Mouse (Mus musculus): ENCODE data around the gene Nceh1. TPM values are rescaled to one million over a fixed set of nuclear protein-coding genes. Genes with fewer than 3 reads are reported as not detected.

Nceh1 gene
- total and polyA plus RNA-seq, 2 experiments from 2014 or later: 30.2 to 33.6 TPM

DNA sequence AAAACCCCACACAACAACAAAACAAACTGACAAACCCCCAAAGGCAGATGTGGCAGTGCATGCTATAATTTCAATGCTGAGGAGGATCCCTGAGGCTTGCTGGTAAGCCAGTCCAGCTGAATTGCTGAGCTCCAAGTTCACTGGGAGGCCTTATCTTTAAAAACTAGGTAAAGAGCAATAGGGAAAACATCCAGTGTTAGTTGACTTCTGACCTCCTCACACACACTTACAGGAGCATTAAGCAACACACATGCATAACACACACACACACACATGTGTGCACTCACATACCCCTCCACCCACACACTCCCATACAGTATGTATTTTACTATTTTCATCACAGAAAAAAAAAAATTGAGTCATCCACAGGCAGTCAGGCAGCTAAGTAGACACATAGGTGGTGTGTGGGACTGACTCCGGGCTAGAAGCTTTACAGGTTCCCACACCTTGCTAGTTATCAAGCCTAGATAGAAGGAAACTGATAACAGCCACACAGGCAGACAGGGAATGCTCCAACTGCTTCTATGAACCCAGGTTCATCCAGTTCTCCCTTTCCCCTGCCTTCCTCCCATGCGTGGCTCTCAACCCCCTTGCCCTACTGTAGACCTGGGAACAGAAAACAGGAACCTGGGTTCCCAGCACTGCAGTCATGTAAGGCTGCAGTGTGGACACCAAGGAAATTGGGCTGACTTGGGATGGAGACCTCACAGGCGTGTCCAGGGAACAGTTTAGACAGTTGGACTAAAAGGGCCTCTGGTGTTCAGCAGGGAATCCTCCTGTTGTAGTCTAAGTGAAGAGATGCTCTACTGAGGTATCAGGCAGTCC lies 45.1 kb downstream of the Nceh1 start:
- TF ChIP-seq CTCF (IDR thresholded peaks at IDR 0.05): no peak
- H3K36me3 ChIP-seq (ENCODE audit: insufficient read depth, low read length): 0 out of 2 replicates have a peak, but pooled peaks cover 3% of the 10 kb centered on the region
- H3K9me3 ChIP-seq (ENCODE audit: low read length): no peaks in the 10 kb centered on the region
- no peak overlapping the region for H3K4me2 ChIP-seq (ENCODE audit: low read depth, low read length, poor library complexity, severe bottlenecking)
- no peak overlapping the region for H3K9ac ChIP-seq (replicated peaks; ENCODE audit: low read length, poor library complexity, severe bottlenecking)
- H3K27ac ChIP-seq (ENCODE audit: low read depth, low read length): no peak overlapping the region
- no peaks in the 10 kb centered on the region for H3K27me3 ChIP-seq (ENCODE audit: insufficient read depth, low read length)
- DNase-seq (ENCODE audit: low spot score) (no peak), ATAC-seq (ENCODE audit: low FRiP score) (no peak)
- 86% methylated on average over 3 of the region's 3 CpGs for WGBS
- no peaks in the 10 kb centered on the region for H3K4me1 ChIP-seq (ENCODE audit: insufficient read depth, low read length)
- H3K4me3 ChIP-seq (ENCODE audit: low read depth, low read length): no peak overlapping the region

DNA sequence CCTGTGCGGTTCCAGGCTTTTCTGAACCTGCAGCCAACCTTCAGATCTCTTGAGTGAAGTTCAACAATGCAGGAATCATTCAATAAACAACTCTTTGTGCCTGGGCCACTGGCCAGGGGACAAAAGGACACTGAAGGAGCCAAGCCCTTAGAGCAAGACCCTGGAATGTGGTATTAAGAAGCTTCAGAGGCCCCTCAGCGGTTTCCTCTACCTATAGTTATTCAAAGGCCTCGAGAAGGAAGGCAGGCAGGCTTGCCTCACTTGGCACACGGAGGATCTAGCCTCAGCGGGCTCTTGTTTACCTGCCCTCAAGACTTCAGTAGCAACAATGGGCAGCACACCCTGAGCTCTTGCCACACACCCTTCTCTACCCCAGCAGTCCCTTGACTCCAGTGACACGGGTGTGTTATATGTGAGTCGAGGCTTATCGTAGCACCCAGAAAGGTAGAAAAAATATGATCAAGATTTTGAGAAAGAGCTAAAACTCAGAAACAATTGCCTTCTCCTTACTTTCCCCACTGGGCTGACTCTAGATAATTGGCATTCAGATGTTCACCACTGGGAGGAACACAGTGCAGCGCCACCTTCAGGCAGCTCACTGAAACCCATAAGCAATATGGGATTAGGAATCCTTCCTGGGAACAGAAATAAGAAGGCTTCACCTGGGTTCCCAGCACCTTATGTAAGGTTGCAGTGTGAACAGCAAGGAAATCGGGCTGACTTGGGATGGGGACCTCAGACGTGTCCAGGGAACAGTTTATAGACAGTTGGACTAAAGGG lies 46.0 kb downstream of the Nceh1 start:
- Histone ChIP-seq H3K36me3 (ENCODE audit: insufficient read depth, low read length) (0 out of 2 replicates have a peak, but pooled peaks cover 3% of the 10 kb centered on the region), H3K4me2 (ENCODE audit: low read depth, low read length, poor library complexity, severe bottlenecking) (no peak overlapping the region), H3K4me1 (ENCODE audit: insufficient read depth, low read length) (no peaks in the 10 kb centered on the region), H3K27me3 (ENCODE audit: insufficient read depth, low read length) (no peaks in the 10 kb centered on the region), H3K9ac (replicated peaks; ENCODE audit: low read length, poor library complexity, severe bottlenecking) (no peak overlapping the region), H3K27ac (ENCODE audit: low read depth, low read length) (no peak overlapping the region), H3K4me3 (ENCODE audit: low read depth, low read length) (no peak overlapping the region), H3K9me3 (ENCODE audit: low read length) (no peaks in the 10 kb centered on the region)
- 68% methylated on average over 11 of the region's 11 CpGs for WGBS
- peak; percentile 47 for TF ChIP-seq CTCF (IDR thresholded peaks at IDR 0.05)
- DNase-seq (ENCODE audit: low spot score) (no peak), ATAC-seq (ENCODE audit: low FRiP score) (no peak)

DNA sequence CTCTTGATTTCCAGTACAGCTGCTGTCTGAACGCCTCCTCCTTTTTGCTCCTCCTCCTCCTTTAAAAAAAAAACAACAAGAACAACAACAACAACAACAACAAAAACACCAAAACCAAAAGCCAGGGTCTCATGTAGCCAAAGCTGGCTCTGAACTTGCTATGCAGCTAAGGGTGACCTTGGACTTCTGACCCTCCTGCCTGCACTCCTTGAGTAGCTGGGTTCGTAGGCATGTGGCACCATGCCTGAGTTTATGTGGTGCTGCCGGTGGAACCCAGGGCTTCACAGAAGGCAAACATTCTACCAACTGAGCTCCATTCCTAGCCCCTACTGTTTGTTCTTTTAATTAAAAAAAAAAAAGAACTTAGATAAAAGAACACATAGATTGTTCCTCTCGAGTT lies 50.6 kb downstream of the Nceh1 start:
- Histone ChIP-seq H3K27ac (ENCODE audit: low read depth, low read length) (no peak overlapping the region), H3K4me1 (ENCODE audit: insufficient read depth, low read length) (no peaks in the 10 kb centered on the region), H3K9me3 (ENCODE audit: low read length) (no peaks in the 10 kb centered on the region), H3K4me3 (ENCODE audit: low read depth, low read length) (no peak overlapping the region), H3K27me3 (ENCODE audit: insufficient read depth, low read length) (no peaks in the 10 kb centered on the region), H3K36me3 (ENCODE audit: insufficient read depth, low read length) (no peaks in the 10 kb centered on the region), H3K4me2 (ENCODE audit: low read depth, low read length, poor library complexity, severe bottlenecking) (no peak overlapping the region), H3K9ac (replicated peaks; ENCODE audit: low read length, poor library complexity, severe bottlenecking) (no peak overlapping the region)
- TF ChIP-seq CTCF (IDR thresholded peaks at IDR 0.05): no peak
- no peak for DNase-seq (ENCODE audit: low spot score)
- ATAC-seq (ENCODE audit: low FRiP score): no peak
- WGBS: 81% methylated on average over 4 of the region's 4 CpGs

GRCm38 (mm10) chr3:27233841-27234240 lies 51.1 kb downstream of the Nceh1 start:
- ATAC-seq (ENCODE audit: low FRiP score) (no peak), DNase-seq (ENCODE audit: low spot score) (no peak)
- no peak overlapping the region for H3K9ac ChIP-seq (replicated peaks; ENCODE audit: low read length, poor library complexity, severe bottlenecking)
- no peak overlapping the region for H3K4me2 ChIP-seq (ENCODE audit: low read depth, low read length, poor library complexity, severe bottlenecking)
- no peaks in the 10 kb centered on the region for H3K27me3 ChIP-seq (ENCODE audit: insufficient read depth, low read length)
- no peaks in the 10 kb centered on the region for H3K4me1 ChIP-seq (ENCODE audit: insufficient read depth, low read length)
- no peak overlapping the region for H3K4me3 ChIP-seq (ENCODE audit: low read depth, low read length)
- no peak overlapping the region for H3K27ac ChIP-seq (ENCODE audit: low read depth, low read length)
- H3K36me3 ChIP-seq (ENCODE audit: insufficient read depth, low read length): no peaks in the 10 kb centered on the region
- WGBS: 94% methylated on average over 6 of the region's 6 CpGs
- H3K9me3 ChIP-seq (ENCODE audit: low read length): no peaks in the 10 kb centered on the region
- TF ChIP-seq CTCF (IDR thresholded peaks at IDR 0.05): no peak

DNA sequence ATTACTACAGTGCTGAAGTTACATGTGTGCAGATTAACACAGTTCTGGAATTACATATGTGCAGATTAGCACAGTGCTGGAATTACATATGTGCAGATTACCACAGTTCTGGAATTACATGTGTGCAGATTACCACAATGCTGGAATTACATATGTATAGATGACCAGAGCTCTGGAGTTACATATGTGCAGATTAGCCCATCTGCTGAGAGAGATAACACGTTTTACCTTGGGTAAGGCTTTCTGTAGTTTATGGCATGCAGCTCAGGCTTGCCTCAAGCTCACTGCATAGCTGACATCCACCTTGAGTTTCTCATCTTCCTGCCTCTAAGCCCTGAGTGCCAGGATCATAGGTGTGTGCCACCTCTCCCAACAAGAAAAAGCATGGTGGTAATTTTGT lies 52.2 kb downstream of the Nceh1 start:
- Histone ChIP-seq H3K36me3 (ENCODE audit: insufficient read depth, low read length) (no peaks in the 10 kb centered on the region), H3K27me3 (ENCODE audit: insufficient read depth, low read length) (no peaks in the 10 kb centered on the region), H3K4me2 (ENCODE audit: low read depth, low read length, poor library complexity, severe bottlenecking) (no peak overlapping the region), H3K4me1 (ENCODE audit: insufficient read depth, low read length) (no peaks in the 10 kb centered on the region), H3K27ac (ENCODE audit: low read depth, low read length) (no peak overlapping the region), H3K9ac (replicated peaks; ENCODE audit: low read length, poor library complexity, severe bottlenecking) (no peak overlapping the region), H3K4me3 (ENCODE audit: low read depth, low read length) (no peak overlapping the region), H3K9me3 (ENCODE audit: low read length) (no peaks in the 10 kb centered on the region)
- DNase-seq (ENCODE audit: low spot score): no peak
- WGBS: 62% methylated on average over 1 of the region's 1 CpGs
- no peak for TF ChIP-seq CTCF (IDR thresholded peaks at IDR 0.05)
- ATAC-seq (ENCODE audit: low FRiP score): no peak

GRCm38 (mm10) chr3:27237226-27237625 lies 54.5 kb downstream of the Nceh1 start:
- H3K36me3 ChIP-seq (ENCODE audit: insufficient read depth, low read length): peaks cover 11% of the 10 kb centered on the region
- DNase-seq (ENCODE audit: low spot score) (peak; percentile 69), ATAC-seq (ENCODE audit: low FRiP score) (0 out of 2 replicates have a peak, but pooled peaks have one; percentile 60)
- H3K27ac ChIP-seq (ENCODE audit: low read depth, low read length): no peak overlapping the region
- H3K9me3 ChIP-seq (ENCODE audit: low read length): no peaks in the 10 kb centered on the region
- no peaks in the 10 kb centered on the region for H3K4me1 ChIP-seq (ENCODE audit: insufficient read depth, low read length)
- TF ChIP-seq CTCF (IDR thresholded peaks at IDR 0.05): peak; percentile 75
- no peaks in the 10 kb centered on the region for H3K27me3 ChIP-seq (ENCODE audit: insufficient read depth, low read length)
- WGBS: 27% methylated on average over 2 of the region's 2 CpGs
- no peak overlapping the region for H3K9ac ChIP-seq (replicated peaks; ENCODE audit: low read length, poor library complexity, severe bottlenecking)
- no peak overlapping the region for H3K4me2 ChIP-seq (ENCODE audit: low read depth, low read length, poor library complexity, severe bottlenecking)
- H3K4me3 ChIP-seq (ENCODE audit: low read depth, low read length): no peak overlapping the region

Measured in midbrain, postnatal 0 days (tissue).